Mouse (Mus musculus): ENCODE measurements at regions not wholly inside any gene's neighbourhood (a gene's known extent, or its start where the extent isn't known, plus 50 kb on each side); places are given as distances from the start of the nearest gene placed in this dataset.

DNA sequence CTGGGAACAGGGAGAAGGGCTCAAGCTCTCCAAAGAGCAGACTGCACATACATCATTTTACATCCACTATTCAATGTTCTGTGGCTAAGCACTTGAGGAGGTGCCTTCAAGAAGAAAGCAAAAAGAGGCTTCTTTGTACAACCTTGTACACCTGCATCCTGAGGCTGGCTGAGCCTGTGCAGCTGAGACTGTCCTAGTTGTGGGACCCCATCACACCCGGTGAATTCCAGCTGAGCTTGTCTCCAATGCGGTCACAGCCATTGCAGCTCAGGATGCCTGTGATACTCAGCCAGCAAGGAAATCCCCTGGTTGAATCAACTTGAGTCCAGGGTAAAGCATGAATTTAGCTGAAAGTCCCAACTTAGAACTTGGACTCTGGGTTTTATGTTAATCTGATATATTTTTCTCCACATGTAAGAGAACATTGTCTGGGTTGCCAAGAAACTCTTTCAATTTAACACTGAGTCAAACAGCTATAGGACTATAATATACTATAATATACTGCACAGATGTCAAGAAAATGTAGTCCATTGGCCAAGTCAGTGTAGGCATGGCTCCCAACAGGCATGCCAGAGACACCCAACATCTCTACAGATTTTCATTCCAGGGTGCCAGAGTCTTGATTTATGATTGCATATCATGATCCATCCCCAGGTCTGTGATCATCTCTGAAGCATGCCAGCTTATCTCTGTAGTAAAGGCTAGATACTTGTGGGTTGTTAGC, 599.2 kb downstream of the Pard3 start:
- no peak for DNase-seq (ENCODE audit: low read depth in 2 of 2, low spot score in 2 of 2)

DNA sequence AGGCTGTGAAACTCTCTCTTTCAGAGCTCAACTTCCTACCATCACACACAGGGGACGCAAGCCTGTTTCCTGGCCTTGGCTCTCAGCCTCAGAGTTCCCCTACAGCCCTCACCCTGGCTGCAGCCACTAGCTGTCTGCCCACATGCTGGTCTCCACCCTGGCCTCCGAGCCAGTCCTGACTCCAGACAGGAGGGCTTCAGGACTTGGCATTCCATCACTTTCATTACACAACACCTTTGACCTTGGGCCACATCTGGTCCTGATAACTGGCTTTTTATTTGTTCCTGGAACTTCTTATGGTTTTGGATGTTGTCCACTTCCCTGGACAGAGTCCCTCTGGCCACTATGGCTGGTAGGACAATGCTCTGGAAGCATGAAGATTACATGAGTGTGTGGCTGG, 602.9 kb downstream of the Pard3 start:
- DNase-seq (ENCODE audit: low read depth in 2 of 2, low spot score in 2 of 2) = no peak

DNA sequence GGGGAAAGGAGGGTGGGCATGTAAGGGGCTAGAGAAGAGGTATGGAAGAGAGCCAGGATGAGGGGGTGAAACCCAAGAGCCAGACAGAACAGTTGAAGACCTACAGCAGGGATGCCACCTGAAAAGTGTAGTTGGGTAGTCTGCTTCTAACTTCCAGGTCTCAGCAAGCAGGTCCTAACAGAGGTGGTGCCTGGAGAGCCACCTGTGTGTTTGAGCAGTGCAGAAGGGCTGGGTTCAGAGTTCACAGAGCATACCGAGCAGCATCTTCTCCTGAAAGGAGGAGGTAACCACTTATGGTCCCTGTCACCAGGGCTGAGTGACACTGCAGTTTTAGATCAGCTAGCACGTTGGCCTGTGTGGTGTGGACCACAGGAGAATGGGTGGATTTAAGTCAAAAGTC, 605.3 kb downstream of the Pard3 start:
- DNase-seq (ENCODE audit: low read depth in 2 of 2, low spot score in 2 of 2) = no peak

DNA sequence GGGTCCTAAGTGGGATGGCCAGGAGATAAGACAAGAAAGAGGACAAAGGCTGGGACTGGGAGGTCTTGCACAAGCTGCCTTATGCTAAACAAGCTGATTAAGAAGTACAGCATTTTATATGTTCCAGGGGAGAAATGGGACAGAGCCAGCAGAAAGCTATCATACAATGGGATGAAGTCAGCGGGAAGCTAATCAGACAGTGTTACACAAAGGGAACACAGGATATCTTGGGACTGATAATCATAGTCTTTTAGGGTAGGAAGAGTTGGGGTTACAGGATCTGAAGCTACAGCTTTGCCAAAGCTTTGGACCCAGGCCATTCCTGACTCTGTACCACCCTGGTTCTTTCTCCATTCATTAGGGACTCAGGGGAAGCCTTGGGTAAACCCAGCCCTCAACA, 610.4 kb downstream of the Pard3 start:
- no peak for DNase-seq (ENCODE audit: low read depth in 2 of 2, low spot score in 2 of 2)

DNA sequence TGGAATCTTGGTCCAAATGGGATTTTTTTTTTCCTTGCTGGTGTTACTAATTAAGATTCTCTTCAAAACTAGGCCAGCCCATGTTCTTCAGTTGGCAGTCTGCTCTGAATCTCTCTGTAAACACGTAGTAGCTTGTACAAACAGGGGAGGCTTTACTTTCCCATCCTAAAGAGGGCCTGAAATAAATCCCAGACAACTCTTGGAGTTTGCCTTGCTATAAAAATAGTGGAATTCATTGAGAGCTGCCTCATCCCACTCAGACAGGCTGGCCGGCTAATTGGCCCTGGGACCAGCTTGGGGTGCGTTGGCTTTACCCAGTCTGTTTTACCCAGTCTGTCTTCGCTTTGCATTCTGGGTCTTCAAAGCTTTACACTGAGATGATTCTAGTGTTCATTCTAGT, 611.7 kb downstream of the Pard3 start:
- DNase-seq (ENCODE audit: low read depth in 2 of 2, low spot score in 2 of 2) = no peak

DNA sequence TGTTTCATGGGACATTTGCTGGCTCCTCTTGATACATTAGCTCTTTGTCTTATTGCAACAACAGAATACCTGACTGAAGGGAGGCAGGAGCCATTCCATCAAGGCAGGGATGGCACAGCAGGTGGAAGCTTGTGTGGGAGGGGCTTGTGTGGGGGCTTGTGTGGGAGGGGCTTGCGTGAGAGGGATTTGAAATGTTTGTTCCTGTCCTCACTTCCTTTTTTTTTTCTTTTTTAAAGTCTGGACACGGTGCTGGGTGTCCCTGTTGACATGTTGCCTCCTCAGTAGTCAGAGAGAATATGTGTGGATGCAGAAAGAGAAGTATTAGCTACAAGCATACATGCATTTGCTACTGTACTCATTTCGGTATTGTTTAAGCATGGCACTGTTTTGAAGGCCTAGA, 616.5 kb downstream of the Pard3 start:
- DNase-seq (ENCODE audit: low read depth in 2 of 2, low spot score in 2 of 2) = no peak

DNA sequence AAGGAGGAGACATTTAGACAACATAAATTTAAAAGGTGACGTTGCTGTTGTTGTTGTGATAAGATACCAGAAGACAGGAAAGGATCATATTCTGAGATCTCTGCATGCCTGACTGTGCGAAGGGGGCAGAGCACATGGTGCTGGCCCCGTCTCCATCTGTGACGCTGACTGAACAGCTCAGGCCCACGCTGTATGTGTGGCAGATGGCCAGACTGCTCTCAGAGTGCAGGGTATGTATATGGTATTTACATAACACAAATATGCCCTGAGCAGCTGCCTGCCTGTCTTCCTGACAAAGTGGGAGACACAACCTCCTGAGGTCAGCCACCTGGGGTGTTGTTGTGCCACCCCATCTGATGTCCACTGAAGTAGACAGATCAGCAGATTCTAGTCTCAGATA, 620.5 kb downstream of the Pard3 start:
- no peak for DNase-seq (ENCODE audit: low read depth in 2 of 2, low spot score in 2 of 2)

DNA sequence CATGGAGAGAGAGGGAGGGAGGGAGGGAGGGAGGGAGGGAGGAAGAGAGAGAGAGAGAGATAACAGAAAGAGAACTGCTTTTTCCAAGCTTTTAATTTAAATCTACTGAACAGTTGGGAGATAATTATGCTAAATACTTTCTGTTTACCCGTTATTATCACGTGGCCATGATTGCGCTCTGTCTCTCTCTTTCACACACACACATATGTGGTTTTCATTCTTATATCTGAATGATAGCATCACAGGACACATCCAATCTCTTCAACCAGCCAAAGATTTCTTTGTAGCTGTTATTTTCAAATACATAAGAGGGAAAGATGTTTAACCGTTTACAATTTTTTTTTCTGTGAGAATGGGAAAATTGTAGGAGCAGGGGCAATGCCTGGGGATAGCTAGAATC, 627.1 kb downstream of the Pard3 start:
- no peak for DNase-seq (ENCODE audit: low read depth in 2 of 2, low spot score in 2 of 2)

DNA sequence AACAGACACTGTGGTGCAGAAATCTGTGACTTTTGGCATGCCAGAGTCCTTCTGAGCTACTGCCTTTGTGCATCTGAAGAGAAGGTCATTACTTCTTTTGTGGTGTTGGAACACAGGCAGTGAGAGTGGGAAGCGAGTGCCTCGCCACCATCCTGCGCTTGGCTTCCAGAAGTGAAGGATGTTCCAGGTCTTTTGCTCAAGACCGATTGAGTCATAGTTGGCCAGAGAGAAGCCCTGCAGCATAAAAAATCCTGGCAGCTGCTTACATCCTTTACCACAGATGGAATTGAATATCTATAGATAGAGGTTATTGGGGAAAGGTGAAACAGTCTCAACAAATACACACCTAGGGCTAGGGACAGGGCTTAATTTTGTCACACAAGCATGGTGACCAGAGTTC, 634.7 kb downstream of the Pard3 start:
- DNase-seq (ENCODE audit: low read depth in 2 of 2, low spot score in 2 of 2) = no peak

DNA sequence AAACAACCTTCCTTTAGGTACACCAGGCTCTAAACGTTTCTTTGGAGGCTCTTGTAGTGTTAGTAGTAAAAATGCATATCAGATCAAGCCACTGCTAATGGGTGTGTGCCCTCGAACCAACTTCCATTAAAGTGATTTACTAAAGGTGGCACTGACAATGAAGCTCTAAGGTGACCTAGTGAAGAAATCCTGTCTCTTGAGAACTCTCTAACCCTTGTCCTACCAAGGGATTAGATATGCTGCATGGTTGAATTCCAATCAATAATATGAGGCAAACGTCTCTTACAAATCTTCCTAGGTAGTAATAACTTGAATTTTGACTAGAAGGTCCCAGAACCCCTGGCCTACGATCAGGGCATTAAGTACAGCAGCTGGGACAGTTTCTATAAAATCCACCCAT, 640.7 kb downstream of the Pard3 start:
- no peak for DNase-seq (ENCODE audit: low read depth in 2 of 2, low spot score in 2 of 2)

DNA sequence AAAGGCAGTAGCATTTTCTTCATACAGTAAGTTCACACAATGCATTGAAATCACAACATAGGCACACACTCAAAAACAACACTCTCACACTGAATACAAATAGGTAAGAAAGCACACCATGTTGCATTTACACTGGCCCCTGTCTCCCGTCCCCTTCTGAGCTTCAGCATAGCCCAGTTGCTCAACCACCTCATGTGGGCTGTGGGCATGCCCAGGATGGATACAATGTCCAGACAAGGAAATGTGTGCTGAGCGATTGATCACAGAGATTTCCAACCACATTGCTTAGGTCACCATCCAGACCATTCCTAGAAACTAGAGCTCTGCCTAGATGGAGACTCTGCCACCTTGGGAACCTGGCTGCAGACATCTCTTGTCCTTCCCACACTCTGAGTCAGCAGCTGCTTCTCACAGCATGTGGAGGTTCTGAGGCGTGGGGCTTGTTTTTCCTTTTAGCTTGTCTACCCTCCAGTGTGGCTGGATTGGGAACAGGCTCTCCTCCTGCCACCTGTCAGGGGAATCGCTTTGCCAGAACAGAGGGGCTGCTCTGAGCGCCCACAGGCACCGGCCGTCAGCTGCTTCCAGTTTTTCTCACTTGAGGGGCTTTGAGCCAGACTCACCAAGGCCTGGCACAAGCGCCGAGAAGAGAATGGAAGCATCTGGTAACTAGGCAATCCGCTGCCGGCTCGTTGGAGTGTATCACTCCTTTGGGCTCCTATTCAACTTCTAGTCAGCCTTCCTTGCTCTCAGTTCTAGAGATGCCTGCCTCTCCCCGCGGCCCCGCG, 642.5 kb downstream of the Pard3 start:
- DNase-seq (ENCODE audit: low read depth in 2 of 2, low spot score in 2 of 2) = no peak

DNA sequence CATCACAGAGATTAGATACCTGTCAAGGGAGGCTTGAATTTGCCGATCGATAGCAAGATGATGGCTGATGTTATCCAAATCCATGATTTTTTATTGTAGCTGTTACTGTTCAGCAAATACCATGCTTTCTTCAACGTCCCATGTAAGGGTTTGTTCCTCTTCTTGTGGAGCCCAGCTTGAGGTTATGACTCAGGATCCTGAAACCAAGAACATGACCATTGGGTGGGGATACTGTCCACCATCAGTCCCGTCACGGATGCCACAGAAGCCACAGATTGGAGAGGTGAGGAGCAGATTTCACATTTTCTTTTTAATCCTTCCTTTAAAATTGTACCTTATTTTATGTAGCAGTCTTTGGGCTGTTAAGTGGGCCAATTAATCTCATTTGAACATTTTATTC, 645.7 kb downstream of the Pard3 start:
- no peak for DNase-seq (ENCODE audit: low read depth in 2 of 2, low spot score in 2 of 2)

DNA sequence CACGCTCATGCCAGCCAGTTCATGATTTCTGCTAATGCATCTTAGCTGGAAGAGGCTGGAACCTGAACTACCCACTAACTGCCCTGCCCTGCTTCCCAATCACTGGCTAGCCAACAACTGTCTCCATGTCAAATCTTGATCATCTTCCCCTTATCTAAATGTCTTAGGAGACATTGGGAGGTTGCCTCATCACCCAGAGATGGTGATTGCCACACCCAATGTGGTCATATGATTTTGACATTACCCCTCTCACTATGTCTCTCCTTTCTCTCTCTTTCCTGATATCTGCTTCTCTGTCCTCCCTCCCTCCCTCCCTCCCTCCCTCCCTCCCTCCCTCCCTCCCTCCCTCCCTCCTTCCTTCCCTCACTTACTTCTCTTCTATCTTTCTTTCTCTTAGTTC, 643.3 kb upstream of the Nrp1 start:
- DNase-seq (ENCODE audit: low read depth in 2 of 2, low spot score in 2 of 2) = no peak

DNA sequence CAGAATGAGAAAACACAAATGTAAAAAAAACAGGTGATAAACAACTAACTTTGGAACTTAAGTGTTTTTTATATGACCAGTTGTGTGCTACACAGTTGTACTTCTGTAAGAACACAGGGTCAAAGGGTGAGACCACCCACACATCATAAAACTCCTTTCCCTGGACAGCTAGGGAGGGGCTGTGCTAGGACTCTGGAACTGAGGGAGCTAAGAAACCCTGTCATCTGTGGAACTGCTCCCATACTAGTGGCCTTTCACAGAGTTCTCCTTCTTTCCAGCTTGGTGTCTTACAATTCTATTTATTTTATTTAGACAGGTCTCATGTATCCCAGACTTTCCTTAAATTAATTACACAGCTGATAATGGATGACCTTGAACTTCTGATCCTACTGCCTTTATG, 640.4 kb upstream of the Nrp1 start:
- DNase-seq (ENCODE audit: low read depth in 2 of 2, low spot score in 2 of 2) = no peak

DNA sequence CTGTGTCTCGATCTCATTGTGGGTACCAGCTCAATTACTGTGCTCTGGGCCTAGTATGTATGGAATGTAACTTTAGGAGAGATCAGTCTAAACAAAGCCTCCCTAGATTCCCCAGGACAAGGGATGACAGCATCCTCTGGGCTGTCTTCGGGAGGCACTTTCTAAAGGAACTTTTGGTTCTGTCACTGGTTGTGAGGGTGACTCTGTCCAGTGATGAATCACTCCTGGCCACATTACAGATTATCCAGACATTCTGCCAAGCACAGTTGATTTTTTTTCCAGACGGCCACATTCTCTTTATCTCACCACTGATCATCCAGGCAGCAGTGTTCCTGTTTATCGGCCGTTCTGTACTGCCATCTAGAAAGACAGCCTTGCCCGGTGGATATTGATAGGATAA, 638.5 kb upstream of the Nrp1 start:
- no peak for DNase-seq (ENCODE audit: low read depth in 2 of 2, low spot score in 2 of 2)

DNA sequence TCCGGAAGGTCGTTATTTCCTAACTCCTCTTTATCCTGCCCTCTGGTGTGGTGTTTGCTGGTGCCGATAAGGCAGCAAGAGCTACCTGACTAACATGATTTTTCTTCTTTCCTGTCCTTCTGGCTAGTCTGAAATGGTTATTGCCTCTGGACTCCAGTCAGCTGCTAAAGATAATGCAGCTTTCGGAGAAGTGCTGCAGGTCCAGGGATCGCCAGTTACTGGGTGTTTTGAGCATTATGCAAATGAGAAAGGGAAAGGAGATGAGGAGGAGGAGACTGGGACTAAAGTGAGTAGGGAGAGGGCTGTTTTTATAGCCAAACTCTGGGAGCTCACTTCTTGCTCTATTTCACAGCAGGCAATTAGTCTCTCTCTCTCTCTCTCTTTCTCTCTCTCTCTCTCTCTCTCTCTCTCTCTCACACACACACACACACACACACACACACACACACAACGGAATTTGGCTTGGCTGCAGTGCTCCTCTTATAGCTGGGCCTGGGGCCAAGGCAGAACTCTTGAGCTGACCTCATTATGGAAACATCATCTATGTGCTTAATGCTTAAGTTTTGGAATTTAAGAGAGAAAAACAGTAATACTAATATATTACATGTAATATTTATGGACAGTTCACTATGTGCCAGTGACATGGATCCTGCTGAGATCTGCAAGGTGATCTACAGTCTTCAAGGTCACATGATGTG, 637.7 kb upstream of the Nrp1 start:
- DNase-seq (ENCODE audit: low read depth in 2 of 2, low spot score in 2 of 2) = no peak

DNA sequence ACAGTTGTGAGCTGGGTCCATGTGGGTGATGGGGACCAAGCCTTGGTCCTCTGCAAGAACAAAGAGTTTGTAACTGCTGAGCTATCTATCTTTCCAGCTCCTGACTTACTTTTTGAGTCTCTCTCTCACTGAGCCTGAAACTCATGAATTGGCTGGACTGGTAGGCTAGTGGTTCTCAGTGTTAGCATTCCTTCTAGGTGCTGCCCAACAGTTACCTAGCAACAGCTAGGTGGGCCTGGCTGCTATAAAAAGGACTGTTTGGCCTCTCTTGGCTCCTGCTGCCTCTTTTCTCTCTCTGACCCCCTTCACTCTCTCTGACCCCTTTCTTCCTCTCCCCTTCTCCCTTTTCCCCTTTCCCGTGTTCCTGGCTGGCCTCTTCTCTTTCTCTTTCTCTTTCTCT, 636.8 kb upstream of the Nrp1 start:
- no peak for DNase-seq (ENCODE audit: low read depth in 2 of 2, low spot score in 2 of 2)

DNA sequence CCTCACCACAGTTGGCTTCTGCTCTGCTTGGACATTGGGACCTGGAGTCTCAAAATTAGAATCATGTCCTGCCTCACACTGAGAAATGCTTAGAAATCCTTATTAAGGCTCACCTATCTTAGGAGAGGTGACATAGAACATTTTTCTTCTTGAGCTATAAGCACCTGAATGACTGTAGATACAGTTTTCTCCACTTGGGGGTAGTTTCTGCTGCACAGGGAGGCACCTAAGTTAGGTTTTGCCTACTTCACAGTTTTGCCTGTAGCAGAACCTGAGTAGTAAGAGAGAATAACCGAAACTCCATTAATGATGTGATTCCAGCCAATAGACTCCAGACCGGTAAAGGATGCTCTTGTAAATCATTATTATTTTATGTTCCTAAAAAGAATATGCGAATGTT, 624.3 kb upstream of the Nrp1 start:
- no peak for DNase-seq (ENCODE audit: low read depth in 2 of 2, low spot score in 2 of 2)

DNA sequence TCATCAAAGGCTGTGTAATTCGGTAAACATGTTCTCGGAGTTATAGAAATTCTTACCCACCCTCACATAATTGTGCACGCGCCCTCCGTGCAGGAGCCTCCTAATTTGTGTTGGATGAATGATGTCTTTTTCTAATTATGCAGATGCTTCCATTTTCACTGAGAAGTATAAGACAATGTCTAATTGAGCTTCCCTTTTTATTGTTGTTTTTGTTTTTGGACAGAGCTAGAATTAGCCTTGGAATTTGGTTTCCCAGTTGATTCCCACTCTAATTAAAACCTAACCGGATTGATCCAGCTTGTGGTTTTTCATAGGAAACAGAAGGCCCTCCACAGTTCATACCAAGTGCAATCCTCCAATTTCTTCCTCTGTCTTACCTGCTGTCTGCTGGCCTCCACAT, 616.2 kb upstream of the Nrp1 start:
- DNase-seq (ENCODE audit: low read depth in 2 of 2, low spot score in 2 of 2) = no peak

DNA sequence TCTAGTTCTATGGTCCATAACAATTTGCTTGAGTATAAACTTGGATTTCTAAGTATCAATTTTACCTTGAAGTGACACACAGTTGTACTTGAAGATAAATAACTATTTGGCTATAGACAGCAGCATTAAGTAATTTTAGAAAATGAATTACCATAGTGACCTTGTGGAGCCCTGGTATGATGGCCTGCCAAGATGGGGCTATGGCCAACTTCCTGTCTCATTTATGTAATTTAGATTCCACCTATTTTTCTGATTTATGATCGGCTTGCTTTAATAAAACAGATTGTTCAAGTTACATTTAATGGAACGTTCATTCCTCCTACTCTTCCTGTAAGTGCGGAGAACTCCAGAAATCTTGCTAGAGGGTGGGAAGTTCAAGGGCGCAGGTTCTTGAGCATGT, 613.2 kb upstream of the Nrp1 start:
- no peak for DNase-seq (ENCODE audit: low read depth in 2 of 2, low spot score in 2 of 2)

DNA sequence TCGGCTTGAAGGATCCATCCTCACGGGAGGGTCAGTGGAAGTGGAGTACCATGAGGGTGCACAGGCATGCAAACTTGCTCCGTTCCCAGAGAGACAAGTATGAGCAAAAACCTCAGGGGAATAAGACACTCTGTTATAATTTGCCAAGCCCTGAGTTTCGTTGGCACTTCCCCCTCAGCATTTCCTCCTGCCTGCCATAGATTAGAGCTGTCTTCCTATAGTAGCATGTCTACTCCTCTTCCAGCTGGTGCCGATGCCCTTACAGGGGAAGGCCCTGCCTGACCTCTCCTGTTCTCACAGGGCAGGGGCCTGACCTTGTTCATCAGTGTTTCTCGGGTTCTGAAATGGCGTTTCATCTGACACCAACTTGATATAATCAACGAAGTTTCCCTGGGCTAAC, 611.9 kb upstream of the Nrp1 start:
- DNase-seq (ENCODE audit: low read depth in 2 of 2, low spot score in 2 of 2) = no peak

DNA sequence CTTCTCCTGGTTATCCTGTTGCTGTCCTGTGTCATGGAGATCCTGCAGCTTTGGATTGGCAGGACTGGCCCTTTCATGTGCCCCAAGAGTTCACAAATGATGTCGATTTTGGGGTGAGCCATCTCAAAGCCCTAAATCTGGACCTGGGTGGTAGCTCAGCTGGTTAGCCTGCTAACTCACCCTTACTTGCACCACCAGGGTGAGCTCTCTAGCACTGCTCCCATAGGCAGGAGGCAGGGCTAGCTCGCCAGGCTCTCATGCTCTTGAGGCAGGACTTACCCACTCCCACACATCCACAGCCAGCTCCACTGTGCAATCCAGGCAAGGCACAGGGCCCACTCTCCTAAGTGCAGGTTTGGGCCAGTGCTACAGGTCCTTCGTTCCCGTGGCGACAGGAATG, 605.5 kb upstream of the Nrp1 start:
- DNase-seq (ENCODE audit: low read depth in 2 of 2, low spot score in 2 of 2) = no peak

All from CD8-positive naive resting alpha-beta T cell, adult 2 months (primary cell).